Mouse (Mus musculus) liver, postnatal 0 days (tissue): ENCODE measurements around the gene Atp6v1c2.
A peak's percentile ranks its signal among the peaks of the same experiment; 100 is the strongest.

Source experiments
- CTCF ChIP-seq: sonication (generic); IDR thresholded peaks from 2 replicates; pipeline ENCODE4 v1.5.1; 2016; ENCODE audit warnings: antibody characterized with exemption, low read depth
- EP300 ChIP-seq: IDR thresholded peaks from 2 replicates; pipeline ENCODE4 v1.6.1; 2016; ENCODE audit warnings: antibody characterized with exemption, low read depth, mild to moderate bottlenecking

GRCm38 (mm10) chr12:17339114-17339905 lies 10.2 kb upstream of the Atp6v1c2 start:
- TF ChIP-seq CTCF (peak; percentile 52), EP300 (no peak)
